Mouse (Mus musculus) embryo, embryonic 11.5 days (tissue): ENCODE data around the gene Psmb5.
"Not testable (repeated sequence)": the region's sequence is repeated elsewhere in the genome, so short reads cannot be mapped to it uniquely, and the experiment has no call there.

Experiments used
- DNase-seq: peaks from one replicate; pipeline ENCODE4 v3.0.0-alpha.2; 2012; ENCODE audit warnings: low read depth, low spot score

Gene Psmb5

GRCm38 (mm10) chr14:54630583-54631239 lies 12.9 kb upstream of the Psmb5 start:
- no peak for DNase-seq

GRCm38 (mm10) chr14:54629797-54630196 lies 12.0 kb upstream of the Psmb5 start:
- no peak for DNase-seq

GRCm38 (mm10) chr14:54628103-54628502 lies 10.3 kb upstream of the Psmb5 start:
- DNase-seq, result no peak

GRCm38 (mm10) chr14:54624976-54625375 lies 7.2 kb upstream of the Psmb5 start:
- DNase-seq, result no peak

- no peak for DNase-seq
These were observed 5.5 kb upstream of the Psmb5 start for GRCm38 (mm10) chr14:54623334-54623733.

- no peak for DNase-seq
These were observed 3.3 kb upstream of the Psmb5 start, which contains the start of gene Psmb11 for GRCm38 (mm10) chr14:54621133-54621532. Gene Psmb11, plus strand, starts transcription at chr14:54621433.

- DNase-seq, result no peak
These were observed 498 bp downstream of the Psmb5 start for GRCm38 (mm10) chr14:54617152-54617896.

- DNase-seq, result no peak
These were observed 1.5 kb downstream of the Psmb5 start for GRCm38 (mm10) chr14:54616226-54616825.

GRCm38 (mm10) chr14:54614130-54614529 lies 3.7 kb downstream of the Psmb5 start:
- DNase-seq, result not testable (repeated sequence)

- no peak for DNase-seq
These were observed 7.2 kb downstream of the Psmb5 start for GRCm38 (mm10) chr14:54610648-54611047.

- no peak for DNase-seq
These were observed 7.9 kb downstream of the Psmb5 start for GRCm38 (mm10) chr14:54609962-54610361.

GRCm38 (mm10) chr14:54609245-54609644 lies 8.6 kb downstream of the Psmb5 start:
- no peak for DNase-seq

- no peak for DNase-seq
These were observed 10.6 kb downstream of the Psmb5 start for GRCm38 (mm10) chr14:54607226-54607625.

GRCm38 (mm10) chr14:54605752-54606321 lies 12.0 kb downstream of the Psmb5 start, which contains the start of gene 4931414P19Rik:
Gene 4931414P19Rik, minus strand, starts transcription at chr14:54605993.
- peak; percentile 59 for DNase-seq

GRCm38 (mm10) chr14:54603686-54604085 lies 14.1 kb downstream of the Psmb5 start:
- no peak for DNase-seq

- DNase-seq, result peak; percentile 94
These were observed 14.7 kb downstream of the Psmb5 start for GRCm38 (mm10) chr14:54603038-54603654.

GRCm38 (mm10) chr14:54602613-54603012 lies 15.2 kb downstream of the Psmb5 start:
- DNase-seq, result no peak

GRCm38 (mm10) chr14:54601601-54602000 lies 16.2 kb downstream of the Psmb5 start:
- DNase-seq, result no peak

- no peak for DNase-seq
These were observed 20.7 kb downstream of the Psmb5 start for GRCm38 (mm10) chr14:54597084-54597483.

GRCm38 (mm10) chr14:54594631-54595414 lies 23.0 kb downstream of the Psmb5 start:
- no peak for DNase-seq

GRCm38 (mm10) chr14:54594055-54594454 lies 23.8 kb downstream of the Psmb5 start:
- no peak for DNase-seq
